8 mouse cellular contexts compared by ENCODE assay signal in genomic region chr12:99564301-99564910, GRCm38 (mm10). TPM values are rescaled to one million over a fixed set of nuclear protein-coding genes. Genes with fewer than 3 reads are reported as not detected.
A peak's percentile ranks its signal among the peaks of the same experiment; 100 is the strongest.
DNase-seq lines count a peak whose midpoint lies in the region; ATAC-seq and TF ChIP-seq lines count a peak whose summit lies in the region.

No protein-coding gene starts in this region.

- H3K4me2 ChIP-seq in kidney, embryonic 16.5 days (replicated peaks; ENCODE audit: low read depth, low read length): peak overlapping the region; percentile 87
- H3K4me2 ChIP-seq in heart, embryonic 14.5 days (ENCODE audit: low read length): peak overlapping the region; percentile 72
- H3K4me2 ChIP-seq in liver, embryonic 14.5 days (ENCODE audit: low read depth): peak overlapping the region; percentile 68

- no peak for TF ChIP-seq CTCF in MEL (IDR thresholded peaks at IDR 0.05 in 2 of 3, conservative IDR thresholded peaks at IDR 0.05 in 1 of 3; ENCODE audit: control insufficient read depth in 1 of 3, insufficient read depth in 1 of 3, low read depth in 2 of 3, low read length in 3 of 3, poor library complexity in 1 of 3, severe bottlenecking in 1 of 3)
- TF ChIP-seq CTCF in liver, embryonic 14.5 days (IDR thresholded peaks at IDR 0.05; ENCODE audit: low read depth): no peak

- H3K9me3 ChIP-seq in kidney, embryonic 16.5 days (ENCODE audit: low read length): no peaks in the 10 kb centered on the region
- no peaks in the 10 kb centered on the region for H3K9me3 ChIP-seq in MEL (replicated peaks; ENCODE audit: insufficient read depth, low read length)
- H3K9me3 ChIP-seq in heart, embryonic 14.5 days (ENCODE audit: control insufficient read depth, low read length): no peaks in the 10 kb centered on the region
- no peaks in the 10 kb centered on the region for H3K9me3 ChIP-seq in liver, embryonic 14.5 days (ENCODE audit: control insufficient read depth, low read length)

- H3K9ac ChIP-seq in kidney, embryonic 16.5 days (replicated peaks; ENCODE audit: low read length): no peak overlapping the region
- H3K9ac ChIP-seq in MEL (ENCODE audit: control insufficient read depth, low read depth, low read length, poor library complexity, severe bottlenecking): peak overlapping the region; percentile 83
- H3K9ac ChIP-seq in heart, embryonic 14.5 days (ENCODE audit: low read length): no peak overlapping the region
- no peak overlapping the region for H3K9ac ChIP-seq in liver, embryonic 14.5 days (replicated peaks)

- H3K4me1 ChIP-seq in kidney, embryonic 16.5 days (ENCODE audit: insufficient read depth, low read length): peaks cover 26% of the 10 kb centered on the region
- peaks cover 6 to 9% of the 10 kb centered on the region in 2 experiments; a peak in 3 of 4 replicates for H3K4me1 ChIP-seq in MEL (ENCODE audit: control insufficient read depth in 1 of 2, insufficient read depth in 2 of 2, low read length in 2 of 2)
- peaks cover 8 to 24% of the 10 kb centered on the region in 2 experiments for H3K4me1 ChIP-seq in heart, embryonic 14.5 days (ENCODE audit: control insufficient read depth in 2 of 2, insufficient read depth in 2 of 2, low read length in 2 of 2)
- H3K4me1 ChIP-seq in liver, embryonic 14.5 days (replicated peaks; ENCODE audit: control insufficient read depth in 2 of 2, insufficient read depth in 2 of 2, low read length in 1 of 2): peaks cover 7 to 15% of the 10 kb centered on the region in 2 experiments; a peak in 3 of 4 replicates

- H3K27ac ChIP-seq in kidney, embryonic 16.5 days (ENCODE audit: low read length): no peak overlapping the region
- peak overlapping the region; percentile 29; the same call in 1 of the 2 replicates for H3K27ac ChIP-seq in MEL (ENCODE audit: control insufficient read depth, low read depth, low read length)
- H3K27ac ChIP-seq in heart, embryonic 14.5 days (replicated peaks in 1 of 2; ENCODE audit: control insufficient read depth in 1 of 2, insufficient read depth in 1 of 2, low read depth in 2 of 2, low read length in 2 of 2): no peak overlapping the region; a peak in 1 of 4 replicates
- no peak overlapping the region for H3K27ac ChIP-seq in liver, embryonic 14.5 days

- DNase-seq in kidney, postnatal 4 days: no peak
- DNase-seq in MEL (ENCODE audit: low read depth, low spot score): peak; percentile 50
- DNase-seq in liver, embryonic 14.5 days (ENCODE audit: low read depth in 3 of 3, low spot score in 3 of 3): no peak
- DNase-seq in right cerebral cortex, postnatal 14 days: no peak
- DNase-seq in urinary bladder, postnatal 25 days (ENCODE audit: low spot score): no peak
- no peak for DNase-seq in testis, postnatal 14 days (ENCODE audit: low spot score)

- 25% methylated on average over 9 of the region's 9 CpGs for WGBS in kidney, embryonic 16.5 days
- 32% methylated on average over 9 of the region's 9 CpGs for WGBS in heart, embryonic 14.5 days
- 16% methylated on average over 9 of the region's 9 CpGs for WGBS in liver, embryonic 14.5 days (ENCODE audit: insufficient replicate concordance)

- TF ChIP-seq EP300 in MEL (IDR thresholded peaks at IDR 0.05; ENCODE audit: low read depth in 1 of 2, low read length in 2 of 2): 0 out of 4 replicates have a peak, but pooled peaks of 1 of the 2 experiments have one; percentile 6
- TF ChIP-seq EP300 in liver, embryonic 14.5 days (IDR thresholded peaks at IDR 0.05; ENCODE audit: low read depth): no peak

- no peak for TF ChIP-seq POLR2A in MEL (IDR thresholded peaks at IDR 0.05; ENCODE audit: control insufficient read depth in 1 of 2, insufficient read depth in 1 of 2, low read depth in 1 of 2, low read length in 2 of 2, poor library complexity in 1 of 2)

- H3K79me2 ChIP-seq in MEL (ENCODE audit: control insufficient read depth, insufficient read depth, low read length, poor library complexity): peaks cover 19% of the 10 kb centered on the region

- H3K36me3 ChIP-seq in kidney, embryonic 16.5 days (ENCODE audit: insufficient read depth, low read length): no peaks in the 10 kb centered on the region
- H3K36me3 ChIP-seq in MEL (ENCODE audit: control insufficient read depth in 1 of 2, insufficient read depth in 2 of 2, low read length in 2 of 2): peaks cover 0 to 22% of the 10 kb centered on the region in 2 experiments; a peak in 2 of 4 replicates
- no peaks in the 10 kb centered on the region for H3K36me3 ChIP-seq in heart, embryonic 14.5 days (ENCODE audit: control insufficient read depth, insufficient read depth, low read length)
- no peaks in the 10 kb centered on the region for H3K36me3 ChIP-seq in liver, embryonic 14.5 days (replicated peaks; ENCODE audit: control insufficient read depth, insufficient read depth, low read depth)

- H3K27me3 ChIP-seq in kidney, embryonic 16.5 days (ENCODE audit: insufficient read depth, low read length): 0 out of 2 replicates have a peak, but pooled peaks cover 3% of the 10 kb centered on the region
- H3K27me3 ChIP-seq in MEL (ENCODE audit: control insufficient read depth in 1 of 2, insufficient read depth in 2 of 2, low read length in 2 of 2): no peaks in the 10 kb centered on the region
- no peaks in the 10 kb centered on the region for H3K27me3 ChIP-seq in heart, embryonic 14.5 days (ENCODE audit: control insufficient read depth, insufficient read depth, low read length)
- no peaks in the 10 kb centered on the region for H3K27me3 ChIP-seq in liver, embryonic 14.5 days (ENCODE audit: control insufficient read depth, insufficient read depth, low read length)

- no peak for ATAC-seq in kidney, embryonic 16.5 days (ENCODE audit: low FRiP score, low TSS enrichment)
- no peak for ATAC-seq in heart, embryonic 14.5 days (ENCODE audit: insufficient number of reproducible peaks, insufficient read depth, low FRiP score, low read depth)
- no peak for ATAC-seq in liver, embryonic 14.5 days (ENCODE audit: insufficient read depth)

- TF ChIP-seq RAD21 in MEL (IDR thresholded peaks at IDR 0.05; ENCODE audit: low read depth, low read length): no peak

- H3K4me3 ChIP-seq in kidney, embryonic 16.5 days (ENCODE audit: low read length): no peak overlapping the region
- peak overlapping the region in 1 of 2 experiments; percentile 98; a peak in 2 of 4 replicates for H3K4me3 ChIP-seq in MEL (ENCODE audit: control insufficient read depth in 1 of 2, insufficient read depth in 1 of 2, low read depth in 2 of 2, low read length in 2 of 2)
- peak overlapping the region in 1 of 2 experiments; percentile 73; a peak in 2 of 4 replicates for H3K4me3 ChIP-seq in heart, embryonic 14.5 days (ENCODE audit: control insufficient read depth in 1 of 2, insufficient read depth in 1 of 2, low read depth in 1 of 2, low read length in 2 of 2)
- H3K4me3 ChIP-seq in liver, embryonic 14.5 days (ENCODE audit: insufficient read depth in 1 of 2, low read depth in 2 of 2, low read length in 2 of 2): peak overlapping the region in 1 of 2 experiments; percentile 68; a peak in 1 of 4 replicates

TF ChIP-seq in MEL, 35 proteins besides CTCF, POLR2A, EP300 and RAD21:
- no peak for TF ChIP-seq TBP (IDR thresholded peaks at IDR 0.05; ENCODE audit: low read depth, low read length)
- TF ChIP-seq BHLHE40 (IDR thresholded peaks at IDR 0.05; ENCODE audit: borderline replicate concordance, low read depth, low read length): peak; percentile 24; the same call in 1 of the 2 replicates

RNA-seq across cellular contexts. Expression of gene Foxn3, which starts 1.0 kb away (rescaled TPM):
- polyA plus RNA-seq in kidney, embryonic 16.5 days (2015; fragmentation: Nextera tagmentation; extraction: Ambion mirVana): 54.0 and 59.1 TPM in 2 replicates
- 22.8 and 23.1 TPM in 2 replicates for total RNA-seq in MEL (2012; rRNA removed)
- 10 to 100 TPM in 1 of 2 experiments, not detected in 1; 15.5 TPM for polyA plus RNA-seq in MEL (2012; ENCODE audit: insufficient read depth in 1 of 2, insufficient read length in 2 of 2, low read depth in 1 of 2, low replicate concordance in 2 of 2, missing spikeins in 1 of 2)
- 78.3 and 81.0 TPM in 2 replicates for polyA plus RNA-seq in heart, embryonic 14.5 days (2014; fragmentation: Nextera tagmentation; extraction: Ambion mirVana)
- polyA plus RNA-seq in liver, embryonic 14.5 days (2012; rRNA removed): 2.2 and 2.7 TPM in 2 replicates
- polyA plus RNA-seq in liver, embryonic 14.5 days (2014; fragmentation: Nextera tagmentation; extraction: Ambion mirVana): 13.6 and 17.2 TPM in 2 replicates
